Mouse (Mus musculus): Measurements from ENCODE around the gene Csnka2ip. TPM values are rescaled to one million over a fixed set of nuclear protein-coding genes. Genes with fewer than 3 reads are reported as not detected.

The Csnka2ip gene
- polyA plus RNA-seq, 1 experiment from 2014 or later: 0.07 TPM

DNA sequence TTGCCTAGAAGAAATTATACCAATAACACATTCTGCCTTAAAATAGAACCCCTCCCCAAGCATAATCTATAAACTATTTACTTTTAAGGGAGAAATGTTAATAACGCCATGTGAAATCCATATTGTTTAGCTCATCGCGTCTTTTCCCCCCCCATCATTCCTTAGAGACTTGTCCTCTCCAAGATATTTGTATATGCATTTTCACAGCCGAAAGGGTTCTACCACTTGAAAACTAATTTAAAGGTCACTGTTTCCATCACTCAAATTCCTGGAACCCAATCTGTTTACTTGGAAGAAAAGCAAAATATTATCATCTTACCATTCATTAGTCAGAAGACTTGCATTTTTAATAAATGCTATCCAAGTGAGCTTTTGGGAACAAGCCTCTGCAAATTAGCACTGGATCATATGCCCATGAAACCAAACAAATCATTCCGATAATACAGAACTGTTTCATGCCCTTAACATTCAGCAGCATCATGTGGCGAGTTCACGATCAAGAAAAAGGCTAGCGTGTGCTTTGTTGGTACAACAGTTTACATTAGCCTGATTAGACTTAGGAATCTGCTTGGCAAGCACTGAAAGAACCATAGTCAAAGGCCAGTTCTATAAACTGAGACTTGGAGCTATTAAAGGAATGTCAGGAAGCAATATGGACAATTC lies 16.5 kb downstream of the Csnka2ip start:
- 86% methylated on average over 8 of the region's 8 CpGs for WGBS
- Histone ChIP-seq H3K4me3 (replicated peaks; ENCODE audit: low read length) (no peak overlapping the region), H3K27ac (no peak overlapping the region), H3K4me1 (replicated peaks; ENCODE audit: control insufficient read depth, insufficient read depth, low read length) (no peaks in the 10 kb centered on the region), H3K9me3 (ENCODE audit: control insufficient read depth, low read length) (no peaks in the 10 kb centered on the region), H3K9ac (no peak overlapping the region), H3K27me3 (ENCODE audit: control insufficient read depth, insufficient read depth, low read length) (no peaks in the 10 kb centered on the region), H3K36me3 (replicated peaks; ENCODE audit: control insufficient read depth, insufficient read depth) (no peaks in the 10 kb centered on the region), H3K4me2 (replicated peaks) (no peak overlapping the region)
- ATAC-seq (ENCODE audit: low FRiP score): no peak
- no peak for DNase-seq (ENCODE audit: low spot score)

GRCm38 (mm10) chr16:64584591-64584990 lies 17.6 kb downstream of the Csnka2ip start:
- Histone ChIP-seq H3K4me2 (replicated peaks) (no peak overlapping the region), H3K9me3 (ENCODE audit: control insufficient read depth, low read length) (no peaks in the 10 kb centered on the region), H3K36me3 (replicated peaks; ENCODE audit: control insufficient read depth, insufficient read depth) (no peaks in the 10 kb centered on the region), H3K27ac (no peak overlapping the region), H3K4me1 (replicated peaks; ENCODE audit: control insufficient read depth, insufficient read depth, low read length) (no peaks in the 10 kb centered on the region), H3K4me3 (replicated peaks; ENCODE audit: low read length) (no peak overlapping the region), H3K9ac (no peak overlapping the region), H3K27me3 (ENCODE audit: control insufficient read depth, insufficient read depth, low read length) (no peaks in the 10 kb centered on the region)
- DNase-seq (ENCODE audit: low spot score) (no peak), ATAC-seq (ENCODE audit: low FRiP score) (no peak)
- 83% methylated on average over 4 of the region's 4 CpGs for whole genome bisulfite sequencing

GRCm38 (mm10) chr16:64583406-64583805 lies 18.8 kb downstream of the Csnka2ip start:
- no peaks in the 10 kb centered on the region for H3K9me3 ChIP-seq (ENCODE audit: control insufficient read depth, low read length)
- no peak overlapping the region for H3K27ac ChIP-seq
- DNase-seq (ENCODE audit: low spot score): peak; percentile 30
- no peak overlapping the region for H3K9ac ChIP-seq
- H3K4me3 ChIP-seq (replicated peaks; ENCODE audit: low read length): no peak overlapping the region
- H3K4me2 ChIP-seq (replicated peaks): no peak overlapping the region
- no peaks in the 10 kb centered on the region for H3K4me1 ChIP-seq (replicated peaks; ENCODE audit: control insufficient read depth, insufficient read depth, low read length)
- no peak for ATAC-seq (ENCODE audit: low FRiP score)
- no peaks in the 10 kb centered on the region for H3K36me3 ChIP-seq (replicated peaks; ENCODE audit: control insufficient read depth, insufficient read depth)
- 70% methylated on average over 3 of the region's 3 CpGs for WGBS
- no peaks in the 10 kb centered on the region for H3K27me3 ChIP-seq (ENCODE audit: control insufficient read depth, insufficient read depth, low read length)

GRCm38 (mm10) chr16:64569496-64569895 lies 32.7 kb downstream of the Csnka2ip start:
- Histone ChIP-seq H3K27ac (no peak overlapping the region), H3K9ac (no peak overlapping the region), H3K27me3 (ENCODE audit: control insufficient read depth, insufficient read depth, low read length) (no peaks in the 10 kb centered on the region), H3K4me1 (replicated peaks; ENCODE audit: control insufficient read depth, insufficient read depth, low read length) (no peaks in the 10 kb centered on the region), H3K4me2 (replicated peaks) (no peak overlapping the region), H3K4me3 (replicated peaks; ENCODE audit: low read length) (no peak overlapping the region), H3K9me3 (ENCODE audit: control insufficient read depth, low read length) (no peaks in the 10 kb centered on the region), H3K36me3 (replicated peaks; ENCODE audit: control insufficient read depth, insufficient read depth) (no peaks in the 10 kb centered on the region)
- 88% methylated on average over 8 of the region's 8 CpGs for WGBS
- DNase-seq (ENCODE audit: low spot score) (no peak), ATAC-seq (ENCODE audit: low FRiP score) (no peak)

GRCm38 (mm10) chr16:64563081-64563480 lies 39.1 kb downstream of the Csnka2ip start:
- ATAC-seq (ENCODE audit: low FRiP score) (no peak), DNase-seq (ENCODE audit: low spot score) (peak; percentile 20)
- no peaks in the 10 kb centered on the region for H3K36me3 ChIP-seq (replicated peaks; ENCODE audit: control insufficient read depth, insufficient read depth)

DNA sequence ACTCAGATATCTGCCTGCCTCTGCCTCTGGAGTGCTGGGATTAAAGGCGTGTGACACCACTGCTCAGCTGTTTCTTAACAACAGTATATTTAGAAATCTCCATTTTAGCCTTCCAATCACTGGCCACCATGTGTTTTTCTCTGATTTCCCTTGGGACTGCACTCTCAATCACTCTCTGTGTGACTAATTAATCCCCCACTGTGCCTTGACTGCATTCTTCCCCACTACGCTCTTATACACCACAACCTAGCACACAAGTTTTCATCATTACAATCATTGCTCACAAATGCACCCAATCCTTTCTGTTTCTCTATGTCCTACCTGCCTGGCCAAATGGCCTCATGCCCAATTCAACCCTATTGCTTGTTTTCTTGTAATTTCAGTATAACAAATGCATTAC lies 43.7 kb downstream of the Csnka2ip start:
- WGBS: 33% methylated on average over 2 of the region's 2 CpGs
- no peak for DNase-seq (ENCODE audit: low spot score)
- peak; percentile 46; the same call in 1 of the 2 replicates for ATAC-seq (ENCODE audit: low FRiP score)

More at GRCm38 (mm10) chr16:64563081-64563480, 39.1 kb downstream of the Csnka2ip start:
- 84% methylated on average over 1 of the region's 1 CpGs for WGBS
- Histone ChIP-seq H3K4me1 (replicated peaks; ENCODE audit: control insufficient read depth, insufficient read depth, low read length) (no peaks in the 10 kb centered on the region), H3K27ac (no peak overlapping the region), H3K27me3 (ENCODE audit: control insufficient read depth, insufficient read depth, low read length) (no peaks in the 10 kb centered on the region), H3K9me3 (ENCODE audit: control insufficient read depth, low read length) (no peaks in the 10 kb centered on the region), H3K4me3 (replicated peaks; ENCODE audit: low read length) (no peak overlapping the region), H3K9ac (no peak overlapping the region), H3K4me2 (replicated peaks) (no peak overlapping the region)

DNA sequence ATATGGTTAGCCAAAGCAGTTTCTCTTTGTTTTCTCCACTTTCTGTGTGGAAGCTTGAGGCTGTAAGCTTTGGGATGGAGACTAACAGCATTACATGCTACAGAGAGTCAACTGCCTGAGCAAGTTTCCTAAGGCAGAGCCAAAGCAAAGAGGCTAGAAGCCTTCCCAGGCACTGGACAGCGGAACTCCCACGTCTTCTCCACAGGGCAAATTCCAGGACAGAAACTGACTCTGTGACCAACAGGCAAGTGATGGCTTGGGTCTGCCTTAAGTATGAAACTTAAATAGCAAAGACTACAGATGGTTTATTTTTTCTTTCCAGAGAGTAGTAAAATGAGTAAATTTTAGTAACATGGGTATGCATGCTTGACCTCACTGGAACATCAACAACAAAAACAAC lies 75.3 kb downstream of the Csnka2ip start:
- no peak overlapping the region for H3K4me3 ChIP-seq (replicated peaks; ENCODE audit: low read length)
- DNase-seq (ENCODE audit: low spot score) (no peak), ATAC-seq (ENCODE audit: low FRiP score) (no peak)
- 94% methylated on average over 2 of the region's 2 CpGs for WGBS
- H3K9me3 ChIP-seq (ENCODE audit: control insufficient read depth, low read length): no peaks in the 10 kb centered on the region
- no peaks in the 10 kb centered on the region for H3K4me1 ChIP-seq (replicated peaks; ENCODE audit: control insufficient read depth, insufficient read depth, low read length)
- no peaks in the 10 kb centered on the region for H3K36me3 ChIP-seq (replicated peaks; ENCODE audit: control insufficient read depth, insufficient read depth)
- H3K9ac ChIP-seq: no peak overlapping the region
- H3K4me2 ChIP-seq (replicated peaks): no peak overlapping the region
- H3K27ac ChIP-seq: no peak overlapping the region
- H3K27me3 ChIP-seq (ENCODE audit: control insufficient read depth, insufficient read depth, low read length): no peaks in the 10 kb centered on the region

More for the DNA sequence above, 43.7 kb downstream of the Csnka2ip start:
- H3K4me3 ChIP-seq (replicated peaks; ENCODE audit: low read length): no peak overlapping the region
- H3K27ac ChIP-seq: no peak overlapping the region
- no peaks in the 10 kb centered on the region for H3K9me3 ChIP-seq (ENCODE audit: control insufficient read depth, low read length)
- H3K27me3 ChIP-seq (ENCODE audit: control insufficient read depth, insufficient read depth, low read length): no peaks in the 10 kb centered on the region
- no peaks in the 10 kb centered on the region for H3K4me1 ChIP-seq (replicated peaks; ENCODE audit: control insufficient read depth, insufficient read depth, low read length)
- no peak overlapping the region for H3K9ac ChIP-seq
- H3K36me3 ChIP-seq (replicated peaks; ENCODE audit: control insufficient read depth, insufficient read depth): no peaks in the 10 kb centered on the region
- no peak overlapping the region for H3K4me2 ChIP-seq (replicated peaks)

DNA sequence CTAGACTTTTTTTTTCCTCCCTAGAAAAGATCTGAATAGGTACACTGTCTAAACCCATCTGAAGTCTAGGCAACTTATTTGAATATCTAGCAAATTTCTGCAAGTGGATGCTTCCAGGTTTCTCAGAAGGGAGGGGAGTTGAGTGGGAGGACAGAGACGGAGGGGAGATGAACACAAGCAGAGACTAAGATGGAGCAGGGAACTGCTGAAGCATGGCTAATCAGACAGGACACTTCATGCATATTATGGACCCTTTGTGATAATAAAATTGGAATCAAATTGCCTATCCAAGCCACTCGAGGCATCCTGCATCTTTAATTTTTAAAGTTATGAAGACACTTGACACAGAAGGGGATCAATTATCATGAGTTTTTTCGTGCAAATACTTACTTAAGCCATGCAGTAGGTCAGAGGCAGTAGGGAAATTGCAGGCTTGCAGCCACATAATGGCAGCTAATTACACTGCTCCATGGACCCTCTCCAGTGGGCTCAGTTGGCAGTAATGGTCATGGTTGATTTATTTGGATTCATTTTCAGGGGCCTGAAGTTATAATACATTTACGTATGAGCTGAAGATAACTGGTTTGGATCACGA lies 78.1 kb downstream of the Csnka2ip start:
- Histone ChIP-seq H3K9me3 (ENCODE audit: control insufficient read depth, low read length) (no peaks in the 10 kb centered on the region), H3K36me3 (replicated peaks; ENCODE audit: control insufficient read depth, insufficient read depth) (no peaks in the 10 kb centered on the region), H3K27ac (0 out of 2 replicates have a peak overlapping the region, but pooled peaks have one; percentile 14), H3K27me3 (ENCODE audit: control insufficient read depth, insufficient read depth, low read length) (no peaks in the 10 kb centered on the region), H3K4me3 (replicated peaks; ENCODE audit: low read length) (no peak overlapping the region), H3K4me1 (replicated peaks; ENCODE audit: control insufficient read depth, insufficient read depth, low read length) (no peaks in the 10 kb centered on the region), H3K9ac (no peak overlapping the region), H3K4me2 (replicated peaks) (no peak overlapping the region)
- ATAC-seq (ENCODE audit: low FRiP score) (peak; percentile 87; the same call in 1 of the 2 replicates), DNase-seq (ENCODE audit: low spot score) (peak; percentile 43)
- 23% methylated on average over 5 of the region's 5 CpGs for WGBS

GRCm38 (mm10) chr16:64513423-64513822 lies 88.8 kb downstream of the Csnka2ip start:
- H3K4me2 ChIP-seq (replicated peaks): no peak overlapping the region
- ATAC-seq (ENCODE audit: low FRiP score) (no peak), DNase-seq (ENCODE audit: low spot score) (no peak)
- no peaks in the 10 kb centered on the region for H3K36me3 ChIP-seq (replicated peaks; ENCODE audit: control insufficient read depth, insufficient read depth)
- no peak overlapping the region for H3K4me3 ChIP-seq (replicated peaks; ENCODE audit: low read length)
- no peaks in the 10 kb centered on the region for H3K9me3 ChIP-seq (ENCODE audit: control insufficient read depth, low read length)
- no peak overlapping the region for H3K9ac ChIP-seq
- H3K27ac ChIP-seq: no peak overlapping the region
- 74% methylated on average over 2 of the region's 2 CpGs for WGBS
- H3K4me1 ChIP-seq (replicated peaks; ENCODE audit: control insufficient read depth, insufficient read depth, low read length): no peaks in the 10 kb centered on the region
- no peaks in the 10 kb centered on the region for H3K27me3 ChIP-seq (ENCODE audit: control insufficient read depth, insufficient read depth, low read length)
